Mouse (Mus musculus): ENCODE results near the gene Rad50. TPM values are rescaled to one million over a fixed set of nuclear protein-coding genes. Genes with fewer than 3 reads are reported as not detected.

The Rad50 gene
- polyA plus RNA-seq, 1 experiment from 2014 or later: 11.0 TPM

Other genes starting within 250 kb of the Rad50 start
- not detected in 2 replicates for gene Gm9837, start 236.8 kb downstream of the Rad50 start, polyA plus RNA-seq (2014; fragmentation: Nextera tagmentation; extraction: Ambion mirVana)
- gene Gm9945, start 227.2 kb downstream of the Rad50 start, polyA plus RNA-seq (2014; fragmentation: Nextera tagmentation; extraction: Ambion mirVana): 0.19 TPM in 1 of 2 replicates, not detected in the other
- 1.2 and 1.7 TPM in 2 replicates for gene Sowaha, start 227.0 kb downstream of the Rad50 start, polyA plus RNA-seq (2014; fragmentation: Nextera tagmentation; extraction: Ambion mirVana)
- 12.3 and 16.7 TPM in 2 replicates for gene Sept8, start 188.1 kb downstream of the Rad50 start, polyA plus RNA-seq (2014; fragmentation: Nextera tagmentation; extraction: Ambion mirVana)
- 215 and 216 TPM in 2 replicates for gene Kif3a, start 139.9 kb downstream of the Rad50 start, polyA plus RNA-seq (2014; fragmentation: Nextera tagmentation; extraction: Ambion mirVana)
- 5.9 and 6.9 TPM in 2 replicates for gene Il4, start 88.7 kb downstream of the Rad50 start, polyA plus RNA-seq (2014; fragmentation: Nextera tagmentation; extraction: Ambion mirVana)
- gene Il13, start 72.6 kb downstream of the Rad50 start, polyA plus RNA-seq (2014; fragmentation: Nextera tagmentation; extraction: Ambion mirVana): not detected in 2 replicates
- gene Il5, start 13.5 kb upstream of the Rad50 start, polyA plus RNA-seq (2014; fragmentation: Nextera tagmentation; extraction: Ambion mirVana): not detected in 2 replicates
- 3.0 and 3.8 TPM in 2 replicates for gene Irf1, start 62.7 kb upstream of the Rad50 start, polyA plus RNA-seq (2014; fragmentation: Nextera tagmentation; extraction: Ambion mirVana)
- gene Gm17334, start 65.9 kb upstream of the Rad50 start, polyA plus RNA-seq (2014; fragmentation: Nextera tagmentation; extraction: Ambion mirVana): not detected in 2 replicates
- not detected in 2 replicates for gene Gm12216, start 151.9 kb upstream of the Rad50 start, polyA plus RNA-seq (2014; fragmentation: Nextera tagmentation; extraction: Ambion mirVana)
- gene Slc22a5, start 184.3 kb upstream of the Rad50 start, polyA plus RNA-seq (2014; fragmentation: Nextera tagmentation; extraction: Ambion mirVana): 11.1 TPM in 2 replicates